Mouse (Mus musculus): ENCODE data around the gene Asic2. TPM values are rescaled to one million over a fixed set of nuclear protein-coding genes. Genes with fewer than 3 reads are reported as not detected.

Gene Asic2
- polyA plus RNA-seq, 1 experiment from 2014 or later: 3.7 TPM

DNA sequence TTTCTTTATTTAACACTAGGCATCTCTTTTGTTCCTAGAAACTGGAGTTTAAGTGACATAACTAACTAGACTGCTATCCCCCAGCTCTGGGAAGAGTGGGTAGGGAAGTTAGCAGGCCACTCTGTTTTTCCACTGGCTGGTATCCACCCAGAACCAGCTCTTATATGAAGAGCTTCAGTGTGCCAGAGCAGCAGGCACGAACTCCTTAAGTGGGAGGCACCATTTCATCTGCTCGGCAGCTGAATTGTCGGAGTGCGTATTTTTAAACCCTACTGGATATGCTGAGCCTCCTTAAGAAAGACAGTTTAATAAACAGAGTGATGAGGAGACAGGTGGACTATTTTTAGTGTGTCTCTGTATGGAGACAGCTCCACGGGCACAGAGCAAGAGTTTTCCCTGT is 475.9 kb downstream of the Asic2 start:
- no peaks in the 10 kb centered on the region for H3K9me3 ChIP-seq (replicated peaks)
- H3K4me3 ChIP-seq (replicated peaks): no peak overlapping the region
- H3K36me3 ChIP-seq: no peaks in the 10 kb centered on the region
- no peak overlapping the region for H3K27ac ChIP-seq
- H3K4me1 ChIP-seq: 0 out of 2 replicates have a peak, but pooled peaks cover 5% of the 10 kb centered on the region
- ATAC-seq (replicated peaks; ENCODE audit: low FRiP score): no peak
- no peak overlapping the region for H3K4me2 ChIP-seq
- peaks cover 3% of the 10 kb centered on the region; the same call in 1 of the 2 replicates for H3K27me3 ChIP-seq
- no peak overlapping the region for H3K9ac ChIP-seq
- 73% methylated on average over 5 of the region's 5 CpGs for WGBS

DNA sequence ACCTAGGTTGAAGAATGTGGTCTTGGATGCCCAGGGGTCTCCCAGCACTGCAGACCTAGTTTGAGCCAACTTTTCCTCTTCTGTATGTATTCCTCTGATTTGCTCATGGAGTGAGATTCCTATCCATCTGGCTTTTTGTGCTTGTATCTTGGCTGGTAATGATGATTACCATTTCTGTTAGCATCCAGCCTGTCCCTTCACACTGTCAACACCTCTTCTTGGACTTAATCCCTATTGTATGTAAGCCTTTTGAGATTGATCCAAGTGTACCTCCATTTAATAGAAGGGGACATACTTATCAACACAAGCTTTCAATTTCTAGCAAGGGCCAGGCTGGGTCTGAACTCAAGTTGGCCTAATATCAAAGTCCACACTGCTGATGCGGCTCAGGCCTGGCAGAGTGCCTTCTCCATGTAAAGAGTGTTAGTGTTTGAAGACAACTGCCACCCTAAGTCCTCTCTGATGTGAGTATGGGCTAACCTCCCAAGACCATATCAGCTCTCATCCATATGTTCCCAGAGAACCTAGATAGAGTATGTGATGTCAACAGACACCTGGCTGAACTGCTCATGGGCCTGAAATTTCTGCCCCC is 479.0 kb downstream of the Asic2 start:
- Histone ChIP-seq H3K9ac (no peak overlapping the region), H3K4me1 (no peaks in the 10 kb centered on the region), H3K4me3 (replicated peaks) (no peak overlapping the region), H3K9me3 (replicated peaks) (no peaks in the 10 kb centered on the region), H3K36me3 (no peaks in the 10 kb centered on the region), H3K4me2 (no peak overlapping the region), H3K27ac (no peak overlapping the region), H3K27me3 (no peaks in the 10 kb centered on the region)
- no peak for ATAC-seq (replicated peaks; ENCODE audit: low FRiP score)
- 89% methylated on average over 1 of the region's 1 CpGs for WGBS

DNA sequence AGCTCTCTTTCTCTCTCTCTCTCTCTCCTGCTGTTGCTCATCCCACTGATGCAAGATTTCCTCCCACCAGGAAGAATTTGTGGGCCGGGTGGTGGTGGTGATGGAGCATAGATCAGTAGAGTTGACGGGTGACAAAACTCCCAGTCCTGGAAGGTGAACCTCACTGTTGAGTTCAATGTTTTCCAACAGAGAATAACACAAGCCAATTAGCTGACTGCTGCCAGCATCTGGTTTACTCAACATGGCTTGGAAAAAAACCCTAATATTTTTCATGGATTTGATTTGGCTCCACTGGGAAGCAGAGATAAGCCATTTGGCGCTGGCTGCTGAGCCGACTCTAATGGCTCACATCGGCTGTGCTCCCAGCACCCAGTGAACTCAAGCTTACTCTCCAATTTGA is 479.6 kb downstream of the Asic2 start:
- no peaks in the 10 kb centered on the region for H3K4me1 ChIP-seq
- no peak overlapping the region for H3K4me3 ChIP-seq (replicated peaks)
- ATAC-seq (replicated peaks; ENCODE audit: low FRiP score): no peak
- H3K27me3 ChIP-seq: no peaks in the 10 kb centered on the region
- H3K27ac ChIP-seq: no peak overlapping the region
- H3K4me2 ChIP-seq: no peak overlapping the region
- 87% methylated on average over 5 of the region's 5 CpGs for WGBS
- no peak overlapping the region for H3K9ac ChIP-seq
- no peaks in the 10 kb centered on the region for H3K36me3 ChIP-seq
- no peaks in the 10 kb centered on the region for H3K9me3 ChIP-seq (replicated peaks)

DNA sequence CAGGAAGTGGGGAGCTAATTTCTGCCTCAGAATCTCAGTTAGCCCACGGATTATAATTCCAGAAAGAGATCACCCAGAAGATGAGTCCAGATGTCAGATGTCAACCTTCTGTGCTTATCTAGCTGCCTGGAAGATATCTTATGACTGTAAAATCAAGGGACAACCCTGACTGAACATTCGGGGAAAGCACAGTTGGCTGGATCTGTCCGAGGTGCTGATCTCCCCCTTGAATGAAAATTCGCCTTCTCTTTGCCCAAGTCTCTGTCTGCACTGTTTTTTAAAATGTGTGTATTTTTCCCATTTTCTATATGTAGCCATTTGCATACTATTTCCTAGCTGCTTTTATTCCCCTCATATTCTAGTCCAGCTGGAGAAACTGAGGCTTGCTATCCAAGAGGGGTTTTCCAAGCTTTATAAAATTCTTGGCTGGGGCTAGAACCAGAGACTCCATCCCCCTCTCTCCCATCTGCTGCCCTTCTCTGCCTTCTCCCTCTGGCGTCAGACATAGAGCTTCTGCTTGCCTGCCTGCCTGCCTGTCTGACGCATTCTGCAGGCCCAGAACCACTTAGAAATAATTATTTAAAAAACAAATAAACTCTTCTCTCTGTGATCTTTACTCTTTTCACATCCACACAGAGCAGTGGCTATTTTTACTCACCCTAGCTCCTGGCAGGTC is 481.9 kb downstream of the Asic2 start:
- 15% methylated on average over 6 of the region's 6 CpGs for WGBS
- Histone ChIP-seq H3K9ac (no peak overlapping the region), H3K9me3 (replicated peaks) (0 out of 2 replicates have a peak, but pooled peaks cover 4% of the 10 kb centered on the region), H3K27me3 (no peaks in the 10 kb centered on the region), H3K36me3 (no peaks in the 10 kb centered on the region), H3K4me1 (no peaks in the 10 kb centered on the region), H3K4me3 (replicated peaks) (no peak overlapping the region), H3K4me2 (no peak overlapping the region), H3K27ac (no peak overlapping the region)
- ATAC-seq (replicated peaks; ENCODE audit: low FRiP score): no peak

DNA sequence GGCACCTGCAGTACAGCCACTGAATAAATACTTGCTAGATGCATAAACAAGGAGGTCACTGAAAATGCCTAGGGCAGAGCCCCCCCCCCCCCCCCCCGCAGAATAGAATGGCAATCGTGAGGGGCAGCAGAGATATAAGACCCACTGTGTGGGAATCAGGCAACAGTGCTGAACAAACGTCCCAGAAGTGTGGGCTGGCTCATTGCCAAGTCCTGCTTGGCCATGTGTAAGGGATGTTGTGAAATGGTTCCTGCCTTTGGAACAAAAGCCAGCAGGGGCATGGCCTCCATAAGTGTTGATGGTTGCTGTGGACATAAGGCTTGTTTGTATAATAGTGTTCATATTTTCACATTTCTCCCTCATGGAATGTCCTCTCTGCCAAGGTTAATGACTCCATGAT is 487.1 kb downstream of the Asic2 start:
- H3K36me3 ChIP-seq: no peaks in the 10 kb centered on the region
- H3K27me3 ChIP-seq: no peaks in the 10 kb centered on the region
- H3K4me3 ChIP-seq (replicated peaks): no peak overlapping the region
- H3K4me2 ChIP-seq: no peak overlapping the region
- no peak overlapping the region for H3K27ac ChIP-seq
- no peaks in the 10 kb centered on the region for H3K4me1 ChIP-seq
- no peak overlapping the region for H3K9ac ChIP-seq
- whole genome bisulfite sequencing: 51% methylated on average over 3 of the region's 3 CpGs
- no peak for ATAC-seq (replicated peaks; ENCODE audit: low FRiP score)
- H3K9me3 ChIP-seq (replicated peaks): 0 out of 2 replicates have a peak, but pooled peaks cover 4% of the 10 kb centered on the region

DNA sequence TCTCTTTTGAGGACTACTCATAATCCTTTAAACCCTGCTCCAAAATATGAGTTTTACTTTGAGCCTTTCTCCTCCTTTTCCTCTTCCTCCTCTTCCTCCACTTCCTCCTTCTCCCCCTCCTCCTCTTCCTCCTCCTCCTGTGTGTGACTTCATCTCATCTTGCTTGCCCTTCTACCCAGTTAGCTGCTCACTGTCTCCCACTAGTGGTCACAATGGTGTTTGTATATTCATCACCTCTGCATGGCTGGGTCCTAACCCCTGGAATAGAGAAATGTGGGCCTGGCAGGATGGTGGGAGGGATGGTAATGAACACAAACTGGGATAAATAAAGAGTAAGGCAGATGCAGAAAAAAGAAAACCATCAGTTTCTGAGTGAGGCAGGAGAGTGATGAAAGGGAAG is 492.0 kb downstream of the Asic2 start:
- ATAC-seq (replicated peaks; ENCODE audit: low FRiP score): no peak
- Histone ChIP-seq H3K4me2 (no peak overlapping the region), H3K4me3 (replicated peaks) (no peak overlapping the region), H3K4me1 (no peaks in the 10 kb centered on the region), H3K36me3 (no peaks in the 10 kb centered on the region), H3K9me3 (replicated peaks) (no peaks in the 10 kb centered on the region), H3K27ac (no peak overlapping the region), H3K27me3 (no peaks in the 10 kb centered on the region), H3K9ac (no peak overlapping the region)

DNA sequence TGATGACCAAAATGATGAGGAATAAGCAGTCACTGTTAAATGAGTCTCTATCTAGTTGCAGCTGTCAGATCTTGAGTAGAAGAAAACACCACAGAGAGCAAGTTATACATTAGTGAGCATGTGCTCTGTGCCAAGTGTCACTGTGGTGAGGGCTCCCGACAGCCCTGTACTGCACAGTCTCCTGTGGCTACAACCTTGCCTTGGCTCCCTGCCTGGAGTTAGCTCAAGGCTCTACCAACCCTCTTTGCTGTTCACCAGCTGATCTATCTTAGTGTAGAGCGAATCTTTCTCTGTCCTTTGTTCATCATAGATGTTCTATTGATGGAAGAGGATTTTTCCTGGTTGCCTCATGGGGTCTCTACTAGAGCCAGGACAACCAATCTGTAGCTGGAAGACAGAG is 494.1 kb downstream of the Asic2 start:
- no peaks in the 10 kb centered on the region for H3K9me3 ChIP-seq (replicated peaks)
- H3K4me3 ChIP-seq (replicated peaks): no peak overlapping the region
- no peaks in the 10 kb centered on the region for H3K27me3 ChIP-seq
- ATAC-seq (replicated peaks; ENCODE audit: low FRiP score): no peak
- H3K4me2 ChIP-seq: no peak overlapping the region
- no peak overlapping the region for H3K27ac ChIP-seq
- 85% methylated on average over 2 of the region's 2 CpGs for WGBS
- H3K36me3 ChIP-seq: no peaks in the 10 kb centered on the region
- H3K9ac ChIP-seq: no peak overlapping the region
- peaks cover 3% of the 10 kb centered on the region; the same call in 1 of the 2 replicates for H3K4me1 ChIP-seq

DNA sequence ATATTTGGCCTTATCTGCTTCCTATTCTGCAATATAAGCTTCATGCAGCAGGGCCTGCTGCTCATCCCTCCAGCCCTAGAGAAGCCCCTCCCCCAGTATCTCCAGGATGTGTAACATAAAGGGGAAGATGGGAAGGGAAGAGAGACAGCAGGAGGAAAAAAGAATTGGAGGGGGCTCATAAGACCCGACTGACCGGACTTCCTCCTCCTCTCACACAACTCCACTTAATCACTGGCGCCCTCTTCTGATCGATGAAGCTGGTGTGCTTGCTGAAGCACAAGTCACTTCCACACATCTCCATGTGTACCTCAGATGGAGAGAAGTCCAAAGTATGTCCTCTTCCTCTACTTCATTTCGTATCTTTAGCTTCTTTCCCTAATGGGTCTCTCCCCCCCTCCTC is 506.1 kb downstream of the Asic2 start:
- Histone ChIP-seq H3K4me1 (peaks cover 4% of the 10 kb centered on the region; the same call in 1 of the 2 replicates), H3K36me3 (no peaks in the 10 kb centered on the region), H3K4me3 (replicated peaks) (no peak overlapping the region), H3K9me3 (replicated peaks) (no peaks in the 10 kb centered on the region), H3K27ac (no peak overlapping the region), H3K9ac (no peak overlapping the region), H3K27me3 (no peaks in the 10 kb centered on the region), H3K4me2 (no peak overlapping the region)
- no peak for ATAC-seq (replicated peaks; ENCODE audit: low FRiP score)
- 1% methylated on average over 5 of the region's 5 CpGs for WGBS

DNA sequence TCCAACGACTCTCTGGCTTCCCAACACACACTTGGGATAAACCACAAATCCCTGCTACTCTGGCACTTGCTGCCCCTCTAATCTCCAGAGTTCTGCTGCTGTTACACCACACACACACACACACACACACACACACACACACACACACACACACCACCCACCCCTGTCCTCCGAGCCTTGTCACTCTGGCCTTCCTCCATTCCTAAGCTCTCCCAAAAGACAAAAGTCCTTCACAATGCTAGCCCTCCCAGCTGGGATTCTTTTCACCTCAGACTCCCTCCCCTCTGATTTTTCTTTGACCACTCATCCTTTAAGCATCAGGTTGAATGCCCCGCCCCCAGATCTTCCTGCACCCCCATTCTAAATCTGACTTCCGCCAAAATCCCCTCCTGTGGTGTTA is 506.5 kb downstream of the Asic2 start:
- H3K9ac ChIP-seq: no peak overlapping the region
- H3K36me3 ChIP-seq: no peaks in the 10 kb centered on the region
- no peaks in the 10 kb centered on the region for H3K27me3 ChIP-seq
- H3K9me3 ChIP-seq (replicated peaks): no peaks in the 10 kb centered on the region
- H3K4me1 ChIP-seq: peaks cover 4% of the 10 kb centered on the region; the same call in 1 of the 2 replicates
- no peak for ATAC-seq (replicated peaks; ENCODE audit: low FRiP score)
- H3K27ac ChIP-seq: no peak overlapping the region
- 19% methylated on average over 4 of the region's 4 CpGs for WGBS
- no peak overlapping the region for H3K4me2 ChIP-seq
- no peak overlapping the region for H3K4me3 ChIP-seq (replicated peaks)

DNA sequence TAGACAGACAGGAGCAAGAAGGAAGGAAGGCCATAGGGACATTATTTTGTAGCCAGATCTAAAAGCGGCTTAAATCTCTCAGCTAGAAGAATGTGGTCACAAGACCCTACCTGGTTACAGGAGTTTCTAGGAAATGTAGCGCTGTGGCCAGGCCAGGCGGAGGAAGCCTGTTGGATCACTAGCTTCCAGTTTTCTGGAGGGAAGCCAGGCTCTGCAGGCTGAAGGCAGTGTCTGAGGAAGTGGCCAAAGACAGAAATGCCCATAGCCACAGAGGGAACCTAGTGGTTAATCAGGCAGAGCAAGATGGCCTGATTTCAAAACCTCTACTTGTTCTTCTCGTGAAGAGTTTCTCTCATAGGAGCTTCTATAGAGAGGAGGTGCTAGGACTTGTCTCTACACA is 513.3 kb downstream of the Asic2 start:
- Histone ChIP-seq H3K27ac (no peak overlapping the region), H3K4me1 (peaks cover 27% of the 10 kb centered on the region), H3K9ac (no peak overlapping the region), H3K4me3 (replicated peaks) (no peak overlapping the region), H3K27me3 (no peaks in the 10 kb centered on the region), H3K4me2 (no peak overlapping the region), H3K9me3 (replicated peaks) (no peaks in the 10 kb centered on the region), H3K36me3 (no peaks in the 10 kb centered on the region)
- 82% methylated on average over 4 of the region's 4 CpGs for WGBS
- ATAC-seq (replicated peaks; ENCODE audit: low FRiP score): no peak

DNA sequence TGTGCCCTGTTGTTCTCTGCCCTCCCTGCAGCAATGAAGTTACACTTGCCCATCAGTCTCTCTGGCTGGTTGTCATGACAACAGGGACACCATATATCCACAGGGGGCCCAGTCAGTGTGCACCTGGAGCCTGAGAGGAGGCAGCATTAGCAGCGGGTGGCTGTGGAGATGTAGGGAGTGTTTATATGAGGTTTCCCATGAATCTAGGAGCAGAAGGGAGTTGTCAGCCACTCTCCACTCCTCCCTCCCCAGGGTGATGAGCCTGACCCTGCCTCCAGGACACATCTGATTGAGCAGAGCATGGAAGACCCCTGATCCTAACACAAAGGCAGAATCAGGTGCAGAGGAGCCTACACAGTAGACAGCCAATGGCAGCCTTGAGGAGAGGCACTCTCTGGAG is 514.1 kb downstream of the Asic2 start:
- H3K27me3 ChIP-seq: no peaks in the 10 kb centered on the region
- 7% methylated on average over 1 of the region's 1 CpGs for WGBS
- peak; percentile 75 for ATAC-seq (replicated peaks; ENCODE audit: low FRiP score)

DNA sequence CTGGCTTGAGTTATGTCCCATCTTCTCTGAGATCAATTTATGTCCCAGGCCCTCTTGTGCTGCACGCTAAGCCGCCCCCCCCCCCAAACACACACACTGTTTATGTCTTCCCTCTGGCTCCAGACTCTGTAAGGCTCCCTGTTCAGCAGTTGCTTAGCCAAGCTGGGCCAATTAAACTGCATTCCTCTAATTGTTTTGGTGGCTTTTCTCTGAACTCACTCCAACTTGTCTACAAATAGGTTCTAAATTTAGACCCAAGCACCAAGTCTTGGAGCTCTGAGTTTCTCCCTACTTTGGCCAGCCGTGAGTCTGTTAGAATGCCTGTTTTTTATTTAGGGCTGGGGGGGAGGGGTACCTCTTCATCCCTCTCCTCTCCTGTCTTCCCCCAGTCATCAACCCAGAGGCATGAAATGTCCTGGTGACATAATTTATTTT is 519.0 kb downstream of the Asic2 start:
- WGBS: 4% methylated on average over 3 of the region's 3 CpGs
- H3K27ac ChIP-seq: peak overlapping the region; percentile 76
- no peaks in the 10 kb centered on the region for H3K9me3 ChIP-seq (replicated peaks)
- H3K4me3 ChIP-seq (replicated peaks): no peak overlapping the region
- no peaks in the 10 kb centered on the region for H3K36me3 ChIP-seq
- H3K27me3 ChIP-seq: no peaks in the 10 kb centered on the region
- H3K4me2 ChIP-seq: no peak overlapping the region
- no peak overlapping the region for H3K9ac ChIP-seq
- peak; percentile 90; the same call in 1 of the 2 replicates for ATAC-seq (replicated peaks; ENCODE audit: low FRiP score)
- H3K4me1 ChIP-seq: peaks cover 35% of the 10 kb centered on the region

More for the DNA sequence above, 514.1 kb downstream of the Asic2 start:
- Histone ChIP-seq H3K27ac (peak overlapping the region; percentile 23; the same call in 1 of the 2 replicates), H3K9ac (no peak overlapping the region), H3K4me3 (replicated peaks) (no peak overlapping the region), H3K36me3 (no peaks in the 10 kb centered on the region), H3K4me2 (no peak overlapping the region), H3K4me1 (peaks cover 35% of the 10 kb centered on the region), H3K9me3 (replicated peaks) (no peaks in the 10 kb centered on the region)
